Mouse (Mus musculus) liver, embryonic 16.5 days (tissue): Measurements from ENCODE around the gene Myl9. TPM values are rescaled to one million over a fixed set of nuclear protein-coding genes. Genes with fewer than 3 reads are reported as not detected.

Experiments
- ATAC-seq: fragments of 200-750 bp; cut with Nextera tagmentation; 2 replicates; pipeline ENCODE4 v1.8.0; 2017; ENCODE audit warnings: low read depth, mild to moderate bottlenecking, moderate number of reproducible peaks, moderate library complexity
- H3K27ac ChIP-seq: fragments of 300-500 bp; sonication (generic); 2 replicates; pipeline ENCODE4 v1.5.1; 2014; ENCODE audit warnings: mild to moderate bottlenecking, low read length
- H3K27me3 ChIP-seq: fragments of 300-500 bp; sonication (generic); 2 replicates; pipeline ENCODE4 v1.6.1; 2014; ENCODE audit warnings: low read depth, low read length, mixed read lengths; ENCODE audit not compliant: control insufficient read depth, insufficient read depth
- H3K36me3 ChIP-seq: fragments of 300-500 bp; sonication (generic); 2 replicates; pipeline ENCODE4 v1.6.1; 2014; ENCODE audit warnings: mild to moderate bottlenecking; ENCODE audit not compliant: control insufficient read depth, insufficient read depth
- H3K4me1 ChIP-seq: fragments of 300-500 bp; sonication (generic); 2 replicates; pipeline ENCODE4 v1.6.1; 2014; ENCODE audit warnings: low read depth, low read length, mixed read lengths; ENCODE audit not compliant: control insufficient read depth
- H3K4me2 ChIP-seq: fragments of 300-500 bp; sonication (generic); 2 replicates; pipeline ENCODE4 v1.6.1; 2014; ENCODE audit warnings: low read depth, low read length, mixed read lengths
- H3K4me3 ChIP-seq: fragments of 300-500 bp; sonication (generic); 2 replicates; pipeline ENCODE4 v1.5.1; 2014; ENCODE audit warnings: low read depth, mild to moderate bottlenecking, low read length
- H3K9ac ChIP-seq: fragments of 300-500 bp; sonication (generic); 2 replicates; pipeline ENCODE4 v1.6.1; 2014; ENCODE audit warnings: low read depth, low read length
- H3K9me3 ChIP-seq: fragments of 300-500 bp; sonication (generic); replicated peaks from 2 replicates; pipeline ENCODE4 v1.6.1; 2016; ENCODE audit warnings: low read length; ENCODE audit not compliant: control insufficient read depth
- WGBS: fragments of 180-500 bp; shearing (Covaris S2); extraction: QIAGEN DNeasy Blood & Tissue Kit; methylation state at CpG from one replicate; pipeline ENCODE4 v1.1.7; 2014; ENCODE audit not compliant: insufficient replicate concordance; 5-methylcytosine and 5-hydroxymethylcytosine counted together
- polyA plus RNA-seq: library from polyadenylated mRNA; unstranded; fragments of >200 nt; fragmentation: Nextera tagmentation; extraction: Ambion mirVana; gene quantifications from 2 replicates; pipeline ENCODE4 v1.2.1, GENCODE M21; 2015

Myl9 gene
- polyA plus RNA-seq, 1 experiment from 2014 or later = 56.1 TPM

GRCm38 (mm10) chr2:156760843-156761505 is 14.2 kb upstream of the Myl9 start:
- Histone ChIP-seq H3K27ac (no peak overlapping the region), H3K4me1 (no peaks in the 10 kb centered on the region), H3K27me3 (no peaks in the 10 kb centered on the region), H3K9me3 (no peaks in the 10 kb centered on the region; the same call in 1 of the 2 replicates), H3K9ac (no peak overlapping the region), H3K36me3 (peaks cover 4% of the 10 kb centered on the region; the same call in 1 of the 2 replicates), H3K4me3 (no peak overlapping the region), H3K4me2 (no peak overlapping the region)
- no peak; the same call in 1 of the 2 replicates for ATAC-seq
- WGBS = 76% methylated on average over 5 of the region's 5 CpGs

GRCm38 (mm10) chr2:156761521-156762278 is 13.5 kb upstream of the Myl9 start:
- WGBS = 84% methylated on average over 17 of the region's 17 CpGs
- Histone ChIP-seq H3K9me3 (no peaks in the 10 kb centered on the region), H3K4me1 (no peaks in the 10 kb centered on the region), H3K27ac (no peak overlapping the region), H3K4me3 (no peak overlapping the region), H3K36me3 (no peaks in the 10 kb centered on the region), H3K4me2 (no peak overlapping the region), H3K27me3 (no peaks in the 10 kb centered on the region), H3K9ac (no peak overlapping the region)
- ATAC-seq = no peak

GRCm38 (mm10) chr2:156762499-156762898 is 12.7 kb upstream of the Myl9 start:
- Histone ChIP-seq H3K4me3 (no peak overlapping the region), H3K9ac (no peak overlapping the region), H3K4me1 (no peaks in the 10 kb centered on the region), H3K9me3 (no peaks in the 10 kb centered on the region), H3K4me2 (no peak overlapping the region), H3K27ac (no peak overlapping the region), H3K36me3 (no peaks in the 10 kb centered on the region), H3K27me3 (no peaks in the 10 kb centered on the region)
- no peak for ATAC-seq
- WGBS = 84% methylated on average over 21 of the region's 21 CpGs

GRCm38 (mm10) chr2:156763101-156763500 is 12.1 kb upstream of the Myl9 start:
- 82% methylated on average over 11 of the region's 11 CpGs for WGBS
- Histone ChIP-seq H3K36me3 (no peaks in the 10 kb centered on the region), H3K4me2 (no peak overlapping the region), H3K9ac (no peak overlapping the region), H3K9me3 (no peaks in the 10 kb centered on the region), H3K27me3 (no peaks in the 10 kb centered on the region), H3K4me3 (no peak overlapping the region), H3K27ac (no peak overlapping the region), H3K4me1 (no peaks in the 10 kb centered on the region)
- ATAC-seq = no peak

- WGBS = 79% methylated on average over 10 of the region's 10 CpGs
- H3K4me3 ChIP-seq = no peak overlapping the region
- H3K9me3 ChIP-seq = no peaks in the 10 kb centered on the region
- H3K27me3 ChIP-seq = no peaks in the 10 kb centered on the region
- no peak overlapping the region for H3K4me2 ChIP-seq
- no peaks in the 10 kb centered on the region for H3K36me3 ChIP-seq
- H3K27ac ChIP-seq = no peak overlapping the region
- H3K9ac ChIP-seq = no peak overlapping the region
- H3K4me1 ChIP-seq = no peaks in the 10 kb centered on the region
- no peak for ATAC-seq
Measured at GRCm38 (mm10) chr2:156764022-156764421, 11.2 kb upstream of the Myl9 start.

- no peak for ATAC-seq
- Histone ChIP-seq H3K27ac (no peak overlapping the region), H3K36me3 (no peaks in the 10 kb centered on the region), H3K4me2 (no peak overlapping the region), H3K9me3 (no peaks in the 10 kb centered on the region), H3K27me3 (no peaks in the 10 kb centered on the region), H3K9ac (no peak overlapping the region), H3K4me1 (no peaks in the 10 kb centered on the region), H3K4me3 (no peak overlapping the region)
- WGBS = 40% methylated on average over 4 of the region's 4 CpGs
Measured at GRCm38 (mm10) chr2:156764747-156765146, 10.5 kb upstream of the Myl9 start.

GRCm38 (mm10) chr2:156765593-156765992 is 9.6 kb upstream of the Myl9 start:
- WGBS = 72% methylated on average over 8 of the region's 8 CpGs
- Histone ChIP-seq H3K9me3 (no peaks in the 10 kb centered on the region), H3K4me2 (no peak overlapping the region), H3K36me3 (no peaks in the 10 kb centered on the region), H3K9ac (no peak overlapping the region), H3K27me3 (no peaks in the 10 kb centered on the region), H3K4me1 (no peaks in the 10 kb centered on the region), H3K4me3 (no peak overlapping the region), H3K27ac (no peak overlapping the region)
- ATAC-seq = no peak

- 48% methylated on average over 10 of the region's 10 CpGs for WGBS
- Histone ChIP-seq H3K4me3 (no peak overlapping the region), H3K36me3 (no peaks in the 10 kb centered on the region), H3K9me3 (no peaks in the 10 kb centered on the region), H3K9ac (no peak overlapping the region), H3K4me1 (no peaks in the 10 kb centered on the region), H3K27ac (no peak overlapping the region), H3K27me3 (no peaks in the 10 kb centered on the region), H3K4me2 (no peak overlapping the region)
- ATAC-seq = no peak
Measured at GRCm38 (mm10) chr2:156766227-156767019, 8.8 kb upstream of the Myl9 start.
